ENCODE assay signal across 11 mouse cellular contexts in genomic region chr14:55205045-55205750, GRCm38 (mm10). TPM values are rescaled to one million over a fixed set of nuclear protein-coding genes. Genes with fewer than 3 reads are reported as not detected.
DNase-seq lines count a peak whose midpoint lies in the region; ATAC-seq lines count a peak whose summit lies in the region.
"Had no signal": no experiment of that assay in that cellular context is flagged by ENCODE, and none has a peak within 500 bp of the region (broad histone marks: within the 10 kb centered on the region; RNA-seq: fewer than 3 reads in every experiment).

No protein-coding gene starts in this region.

- H3K4me1 ChIP-seq in forebrain, embryonic 10.5 days: peaks cover 10% of the 10 kb centered on the region
- peaks cover 23% of the 10 kb centered on the region for H3K4me1 ChIP-seq in midbrain, embryonic 15.5 days
- H3K4me1 ChIP-seq: lung, embryonic 15.5 days had no signal

- DNase-seq in R1 (ENCODE audit: low read depth, low spot score): peak; percentile 49
- DNase-seq in forebrain, embryonic 10.5 days (ENCODE audit: extremely low spot score, low spot score): peak; percentile 51
- DNase-seq in induced T-regulatory cell, adult 2 months (ENCODE audit: low read depth): peak; percentile 59
- DNase-seq in liver: no peak
- DNase-seq: heart, postnatal 10 days had no signal

- no peaks in the 10 kb centered on the region for H3K36me3 ChIP-seq in forebrain, embryonic 10.5 days (replicated peaks)
- H3K36me3 ChIP-seq in midbrain, embryonic 15.5 days (replicated peaks): no peaks in the 10 kb centered on the region
- H3K36me3 ChIP-seq: lung, embryonic 15.5 days had no signal

- H3K4me3 ChIP-seq in forebrain, embryonic 10.5 days: no peak overlapping the region
- H3K4me3 ChIP-seq in midbrain, embryonic 15.5 days: no peak overlapping the region
- H3K4me3 ChIP-seq: lung, embryonic 15.5 days had no signal

- H3K27ac ChIP-seq in forebrain, embryonic 10.5 days: no peak overlapping the region
- peak overlapping the region; percentile 72 for H3K27ac ChIP-seq in midbrain, embryonic 15.5 days
- H3K27ac ChIP-seq: lung, embryonic 15.5 days had no signal

- WGBS in forebrain, embryonic 10.5 days: 61% methylated on average over 3 of the region's 3 CpGs
- WGBS in midbrain, embryonic 15.5 days: 14% methylated on average over 3 of the region's 3 CpGs

- peak; percentile 99 for ATAC-seq in midbrain, embryonic 15.5 days (replicated peaks)
- ATAC-seq in megakaryocyte-erythroid progenitor cell, adult 5-6 weeks (replicated peaks; ENCODE audit: low FRiP score, low TSS enrichment, poor library complexity, severe bottlenecking): no peak
- ATAC-seq in erythroblast, adult 5-6 weeks (replicated peaks; ENCODE audit: low FRiP score, poor library complexity, severe bottlenecking): no peak
- ATAC-seq in cerebellum, adult (ENCODE audit: insufficient number of reproducible peaks, low FRiP score, low TSS enrichment): no peak

- no peaks in the 10 kb centered on the region for H3K9me3 ChIP-seq in forebrain, embryonic 10.5 days
- H3K9me3 ChIP-seq in midbrain, embryonic 15.5 days: no peaks in the 10 kb centered on the region
- H3K9me3 ChIP-seq: lung, embryonic 15.5 days had no signal

- no peaks in the 10 kb centered on the region for H3K27me3 ChIP-seq in forebrain, embryonic 10.5 days (ENCODE audit: poor library complexity, severe bottlenecking)
- H3K27me3 ChIP-seq in midbrain, embryonic 15.5 days (replicated peaks): no peaks in the 10 kb centered on the region
- H3K27me3 ChIP-seq: lung, embryonic 15.5 days had no signal

- peak overlapping the region; percentile 19; the same call in 1 of the 2 replicates for H3K4me2 ChIP-seq in midbrain, embryonic 15.5 days
- H3K4me2 ChIP-seq: lung, embryonic 15.5 days had no signal

- H3K9ac ChIP-seq in midbrain, embryonic 15.5 days: no peak overlapping the region
- H3K9ac ChIP-seq: lung, embryonic 15.5 days had no signal

RNA-seq across cellular contexts. Expression of gene Dhrs2, which starts 16.6 kb away (rescaled TPM):
- not detected in 2 replicates for polyA plus RNA-seq in forebrain, embryonic 10.5 days (2016; fragmentation: Nextera tagmentation; extraction: Ambion mirVana)
- 0.80 and 0.93 TPM in 2 replicates for polyA plus RNA-seq in midbrain, embryonic 15.5 days (2015; fragmentation: Nextera tagmentation; extraction: Ambion mirVana)
- not detected in 2 replicates for total RNA-seq in megakaryocyte-erythroid progenitor cell, adult 5-6 weeks (2014; fragmentation: Nextera tagmentation)
- total RNA-seq in megakaryocyte-erythroid progenitor cell, adult 5-6 weeks (2017): not detected in 2 replicates
- not detected in 2 replicates for total RNA-seq in erythroblast, adult 5-6 weeks (2015; ENCODE audit: low replicate concordance)
- total RNA-seq in erythroblast, adult 5-6 weeks (2017; ENCODE audit: low replicate concordance): not detected in 2 replicates
- total RNA-seq: heart, postnatal 10 days had no signal
- polyA plus RNA-seq: lung, embryonic 15.5 days; spleen, adult 2 months had no signal
